Mouse (Mus musculus): Measurements from ENCODE around the gene Ranbp17.
A peak's percentile ranks its signal among the peaks of the same experiment; 100 is the strongest.

The Ranbp17 gene

GRCm38 (mm10) chr11:33422226-33422625, 91.3 kb downstream of the Ranbp17 start:
- peak; percentile 54 for DNase-seq (ENCODE audit: extremely low read depth, low read depth, low spot score)

- DNase-seq (ENCODE audit: extremely low read depth, low read depth, low spot score): no peak
Observed at GRCm38 (mm10) chr11:33404651-33405050, 108.9 kb downstream of the Ranbp17 start.

DNA sequence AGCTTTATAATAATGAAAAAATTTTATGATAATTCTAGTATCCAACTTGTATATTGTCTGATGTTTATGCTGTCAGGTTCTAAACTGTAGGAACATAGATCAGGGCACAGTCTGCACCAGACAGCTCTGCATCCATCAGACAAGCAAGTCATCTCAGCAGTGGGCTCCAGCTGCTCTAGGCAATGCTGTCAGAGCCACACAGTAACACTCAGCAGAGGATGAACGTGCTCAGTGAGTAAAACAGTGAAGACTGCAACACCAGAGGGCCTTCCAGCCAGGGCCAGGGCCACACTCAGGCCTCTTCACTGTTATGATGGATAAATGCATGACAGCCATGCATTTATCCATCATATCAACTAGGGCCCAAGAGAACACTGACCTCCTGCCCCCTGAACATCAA, 114.2 kb downstream of the Ranbp17 start:
- DNase-seq (ENCODE audit: extremely low read depth, low read depth, low spot score): no peak

GRCm38 (mm10) chr11:33398701-33399100, 114.8 kb downstream of the Ranbp17 start:
- DNase-seq (ENCODE audit: extremely low read depth, low read depth, low spot score): peak; percentile 90

DNA sequence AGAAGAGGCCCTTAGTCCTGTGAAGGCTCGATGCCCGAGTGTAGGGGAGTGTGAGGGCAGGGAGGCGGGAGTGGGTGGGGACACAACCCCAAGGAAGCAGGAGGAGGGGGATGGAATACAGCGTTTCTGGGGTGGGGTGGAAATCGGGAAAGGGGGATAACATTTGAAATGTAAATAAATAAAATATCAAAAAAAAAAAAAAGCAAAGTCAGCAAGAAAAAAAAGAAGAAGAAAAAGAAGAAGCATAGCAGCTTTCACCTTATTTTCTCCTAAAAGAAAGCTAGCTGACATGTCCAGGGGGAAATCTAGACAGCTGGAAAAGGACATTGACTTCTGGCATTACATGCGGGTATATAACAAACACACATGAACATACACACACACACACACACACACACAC, 117.3 kb downstream of the Ranbp17 start:
- DNase-seq (ENCODE audit: extremely low read depth, low read depth, low spot score): no peak

DNA sequence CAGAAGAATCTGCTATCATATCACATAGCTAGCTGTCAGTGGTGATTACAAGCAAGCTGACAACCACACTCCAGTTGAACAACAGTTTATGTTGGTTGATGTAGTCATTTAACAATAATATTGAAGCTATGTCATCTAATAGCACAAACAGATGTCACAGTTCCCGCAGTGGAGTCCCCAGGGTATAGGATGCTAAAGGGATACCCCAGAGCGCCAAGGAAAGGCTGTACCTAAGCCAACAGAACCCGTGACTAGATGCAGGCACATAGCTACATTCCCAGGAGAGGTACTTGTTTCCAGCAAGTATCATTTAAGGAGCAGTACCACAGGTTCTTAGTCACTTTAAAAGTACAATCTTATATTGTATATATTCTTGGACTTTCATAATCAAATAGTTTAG, 119.5 kb downstream of the Ranbp17 start:
- DNase-seq (ENCODE audit: extremely low read depth, low read depth, low spot score): no peak

GRCm38 (mm10) chr11:33388685-33389084, 124.9 kb downstream of the Ranbp17 start:
- DNase-seq (ENCODE audit: extremely low read depth, low read depth, low spot score): no peak

DNA sequence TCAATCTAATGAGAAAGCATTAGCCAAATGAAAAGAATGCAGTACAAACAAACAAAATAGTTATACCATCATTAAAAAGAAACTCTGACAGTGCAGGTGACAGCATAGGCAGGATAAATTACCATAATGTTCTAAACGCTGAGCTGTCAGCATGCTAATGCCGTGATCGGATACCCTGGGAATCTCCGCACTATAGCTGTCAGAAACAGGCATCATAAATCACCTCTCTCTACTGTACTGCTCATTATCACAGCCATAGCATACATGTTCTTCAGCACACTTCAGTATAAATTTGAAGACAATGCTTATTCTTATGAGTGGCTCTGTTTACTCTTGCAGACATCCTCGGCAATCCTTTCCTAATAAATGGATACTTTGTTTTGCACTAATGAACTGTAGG, 151.7 kb downstream of the Ranbp17 start:
- DNase-seq (ENCODE audit: extremely low read depth, low read depth, low spot score): no peak

GRCm38 (mm10) chr11:33349269-33349668, 164.3 kb downstream of the Ranbp17 start:
- DNase-seq (ENCODE audit: extremely low read depth, low read depth, low spot score): no peak

- DNase-seq (ENCODE audit: extremely low read depth, low read depth, low spot score): no peak
Observed at GRCm38 (mm10) chr11:33342061-33342460, 171.5 kb downstream of the Ranbp17 start.

GRCm38 (mm10) chr11:33336552-33337121, 176.9 kb downstream of the Ranbp17 start:
- no peak for DNase-seq (ENCODE audit: extremely low read depth, low read depth, low spot score)

- DNase-seq (ENCODE audit: extremely low read depth, low read depth, low spot score): no peak
Observed at GRCm38 (mm10) chr11:33335616-33336015, 177.9 kb downstream of the Ranbp17 start.

- DNase-seq (ENCODE audit: extremely low read depth, low read depth, low spot score): no peak
Observed at GRCm38 (mm10) chr11:33332137-33332536, 181.4 kb downstream of the Ranbp17 start.

DNA sequence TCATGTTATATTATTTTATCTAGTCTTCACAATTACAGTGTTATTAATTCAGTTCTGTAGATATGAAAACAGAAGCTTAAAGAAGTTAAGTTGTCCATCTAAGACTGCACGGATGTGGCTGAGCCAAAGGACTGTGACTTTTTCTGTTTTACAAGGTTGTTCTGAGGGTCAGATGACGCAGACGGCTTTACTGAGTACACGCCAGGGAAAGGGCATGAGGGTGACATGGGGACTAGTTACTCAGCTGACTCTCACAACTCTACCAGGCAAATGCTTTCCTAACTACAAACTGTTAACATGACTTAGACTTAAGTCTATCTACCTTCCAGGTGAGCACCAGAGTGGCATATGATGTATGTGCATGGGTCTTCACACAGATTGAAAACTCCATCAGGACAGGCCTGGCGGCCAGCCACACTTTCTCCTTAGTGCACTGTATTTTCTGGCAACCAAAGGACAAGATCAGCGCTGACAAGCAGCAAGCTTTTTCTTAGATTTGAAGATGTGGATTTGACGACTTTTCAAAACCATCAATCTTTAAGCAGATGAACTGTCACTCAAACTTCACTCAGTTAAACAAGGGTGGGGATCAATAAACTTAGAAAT, 194.4 kb downstream of the Ranbp17 start:
- no peak for DNase-seq (ENCODE audit: extremely low read depth, low read depth, low spot score)

DNA sequence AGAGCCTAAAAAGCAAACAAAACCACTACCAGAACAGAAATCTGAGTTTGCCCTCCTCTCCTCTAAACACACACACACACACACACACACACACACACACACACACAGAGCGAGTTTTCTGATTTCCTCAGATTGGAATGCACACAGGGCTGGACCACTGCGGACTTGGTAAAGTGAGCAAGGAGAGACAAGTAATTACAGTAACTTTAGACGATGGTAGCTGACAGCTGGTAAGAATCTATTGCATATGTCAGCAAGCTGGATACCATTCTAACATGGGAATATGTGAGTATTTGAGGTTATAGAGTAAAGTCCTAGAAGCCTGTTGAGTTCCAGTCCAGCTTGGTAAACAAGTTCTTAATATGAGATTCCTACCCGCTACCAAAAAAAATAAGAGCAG, 204.0 kb downstream of the Ranbp17 start:
- DNase-seq (ENCODE audit: extremely low read depth, low read depth, low spot score): no peak

DNA sequence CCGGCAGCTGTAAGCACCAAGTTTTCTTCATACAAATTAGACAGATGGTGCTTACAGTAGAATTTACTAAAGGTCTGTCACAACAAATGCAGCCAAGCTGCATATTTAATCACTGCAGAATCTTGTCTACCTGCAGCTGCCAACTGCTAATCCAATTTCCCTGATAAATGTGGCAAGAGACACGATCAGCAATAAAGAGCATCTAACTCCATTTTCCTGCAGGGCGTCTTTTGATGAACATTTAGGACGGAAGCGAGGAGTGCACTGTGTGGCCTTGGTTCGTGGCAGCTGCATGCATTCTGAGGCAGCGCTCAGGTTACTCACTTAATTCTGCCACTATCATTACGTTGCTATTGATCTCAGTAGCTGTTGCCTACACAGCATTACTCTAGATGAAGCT, 212.7 kb downstream of the Ranbp17 start:
- DNase-seq (ENCODE audit: extremely low read depth, low read depth, low spot score): no peak

DNA sequence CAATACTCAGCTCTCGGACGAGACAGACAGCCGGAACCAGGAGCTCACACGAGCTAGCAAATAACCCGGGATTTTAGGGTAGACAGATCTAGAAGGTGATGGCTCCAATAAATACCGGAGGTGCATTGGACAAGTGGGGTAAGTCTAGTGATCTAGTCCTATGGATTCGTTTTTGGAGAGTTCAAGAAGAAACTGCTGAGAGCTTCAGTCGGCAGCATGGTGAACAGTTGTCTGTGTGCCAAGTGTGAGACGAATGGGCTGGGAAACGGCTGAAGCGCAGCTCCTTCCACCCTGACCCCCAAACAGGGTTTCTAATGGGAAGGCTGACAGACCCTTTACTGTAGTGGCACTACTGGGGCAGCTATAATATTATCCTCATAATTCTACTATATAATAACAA, 214.2 kb downstream of the Ranbp17 start:
- no peak for DNase-seq (ENCODE audit: extremely low read depth, low read depth, low spot score)

DNA sequence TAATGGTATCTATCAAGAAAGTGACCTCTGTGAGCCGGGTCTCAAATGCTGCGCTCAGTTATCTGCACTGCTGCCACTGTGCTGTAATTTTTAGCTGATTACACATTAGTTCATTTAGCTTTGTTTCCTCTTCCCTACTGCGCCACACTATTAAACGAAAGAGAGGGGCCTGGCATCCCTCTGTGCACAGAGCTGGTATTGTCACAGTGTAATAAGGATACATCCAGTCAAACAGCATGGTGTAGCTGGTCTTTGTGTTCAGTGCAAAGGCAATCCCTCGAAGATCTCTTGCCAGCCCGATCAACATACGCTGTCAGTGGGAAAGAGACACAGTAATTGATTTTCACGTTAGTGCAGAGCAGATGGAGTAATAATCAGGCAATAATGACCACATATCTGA, 216.4 kb downstream of the Ranbp17 start:
- DNase-seq (ENCODE audit: extremely low read depth, low read depth, low spot score): no peak

DNA sequence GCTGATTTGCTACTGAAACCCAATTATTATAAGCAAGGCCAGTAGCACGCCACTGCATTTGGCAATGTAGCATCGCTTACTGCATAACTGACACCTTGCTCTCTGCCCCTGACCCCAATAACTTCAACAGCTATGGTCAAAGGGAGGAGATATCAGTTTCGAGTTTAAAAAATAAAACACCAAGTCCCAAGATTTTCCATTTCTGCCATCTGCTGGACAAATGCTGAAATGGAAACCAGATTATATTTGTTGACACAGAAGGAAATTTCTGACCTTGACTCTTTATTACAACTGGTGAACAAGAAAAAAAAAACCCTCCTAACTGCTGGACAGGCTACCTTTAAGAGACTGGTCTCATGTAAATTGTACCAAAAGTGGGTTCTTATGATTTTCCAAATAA, 218.1 kb downstream of the Ranbp17 start:
- no peak for DNase-seq (ENCODE audit: extremely low read depth, low read depth, low spot score)

GRCm38 (mm10) chr11:33294063-33294462, 219.5 kb downstream of the Ranbp17 start:
- no peak for DNase-seq (ENCODE audit: extremely low read depth, low read depth, low spot score)

- DNase-seq (ENCODE audit: extremely low read depth, low read depth, low spot score): no peak
Observed at GRCm38 (mm10) chr11:33278571-33278970, 235.0 kb downstream of the Ranbp17 start.

DNA sequence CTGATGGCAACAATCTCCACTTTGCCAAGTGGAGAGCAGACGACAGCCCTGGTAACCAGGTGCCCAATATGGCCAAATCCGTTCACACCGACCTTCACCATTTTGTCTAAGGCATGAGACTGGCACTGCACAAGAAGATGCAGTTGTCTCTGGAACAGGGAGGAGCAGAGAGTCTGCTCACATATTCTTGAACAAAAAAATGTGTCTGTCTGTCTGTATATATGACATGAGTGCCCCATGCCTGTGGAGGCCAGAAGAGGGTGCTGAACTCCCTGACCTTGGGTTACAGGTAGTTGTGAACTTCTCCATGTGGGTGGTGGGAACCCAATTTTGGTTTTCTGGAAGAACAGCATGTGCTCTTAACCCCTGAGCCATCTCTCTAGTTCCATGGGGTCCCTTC, 236.9 kb downstream of the Ranbp17 start, which contains the start of gene Gm12117:
Gm12117 (minus strand) TSS at position 101 of the 400 bp plus-strand sequence.
- no peak for DNase-seq (ENCODE audit: extremely low read depth, low read depth, low spot score)

DNA sequence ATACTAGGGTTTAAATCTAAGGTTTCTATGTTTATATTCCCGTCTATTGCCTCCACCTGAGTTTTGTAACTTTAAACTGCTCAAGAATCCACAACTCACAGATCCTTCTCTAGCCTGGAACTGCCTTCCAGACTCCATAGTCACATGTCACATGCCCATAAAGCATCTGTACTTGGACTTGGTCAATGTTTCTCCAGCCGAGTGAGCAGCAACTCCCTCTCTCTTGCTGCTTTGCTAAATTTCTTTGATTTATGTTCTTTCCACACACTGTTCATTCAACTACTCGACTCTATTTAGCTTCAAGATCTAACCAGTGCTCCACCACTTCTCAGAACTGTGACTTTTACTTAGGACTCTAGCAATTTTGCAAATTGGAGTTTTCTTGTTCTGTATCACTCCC, 238.7 kb downstream of the Ranbp17 start:
- DNase-seq (ENCODE audit: extremely low read depth, low read depth, low spot score): no peak
